Mouse (Mus musculus) forebrain, embryonic 14.5 days (tissue): Measurements from ENCODE around the gene St7. TPM values are rescaled to one million over a fixed set of nuclear protein-coding genes. Genes with fewer than 3 reads are reported as not detected.

ENCODE experiments used
- ATAC-seq: fragments of 200-750 bp; cut with Nextera tagmentation; 2 replicates; pipeline ENCODE4 v1.8.0; 2017; ENCODE audit warnings: mild to moderate bottlenecking, moderate library complexity
- DNase-seq: peaks from one replicate; pipeline ENCODE4 v3.0.0-alpha.2; 2015; ENCODE audit warnings: low spot score
- H3K27ac ChIP-seq: fragments of 300-500 bp; sonication (generic); 2 replicates; pipeline ENCODE4 v1.5.1; 2014; ENCODE audit warnings: low read depth, mild to moderate bottlenecking, control low read depth, low read length, moderate library complexity
- H3K27me3 ChIP-seq: fragments of 300-500 bp; sonication (generic); replicated peaks from 2 replicates; pipeline ENCODE4 v1.6.1; 2014; ENCODE audit warnings: low read length, control low read depth, mixed read lengths; ENCODE audit not compliant: control insufficient read depth, insufficient read depth
- H3K36me3 ChIP-seq: fragments of 300-500 bp; sonication (generic); 2 replicates; pipeline ENCODE4 v1.6.1; 2014; ENCODE audit warnings: low read length, control low read depth; ENCODE audit not compliant: control insufficient read depth, insufficient read depth
- H3K4me1 ChIP-seq: fragments of 300-500 bp; sonication (generic); 2 replicates; pipeline ENCODE4 v1.6.1; 2014; ENCODE audit warnings: antibody characterized with exemption, low read length, control low read depth; ENCODE audit not compliant: control insufficient read depth, insufficient read depth
- H3K4me2 ChIP-seq: fragments of 300-500 bp; sonication (generic); 2 replicates; pipeline ENCODE4 v1.6.1; 2014; ENCODE audit warnings: mild to moderate bottlenecking, control low read depth, low read length
- H3K4me3 ChIP-seq: fragments of 300-500 bp; sonication (generic); 2 replicates; pipeline ENCODE4 v1.5.1; 2014; ENCODE audit warnings: low read depth, low read length, control low read depth
- H3K9ac ChIP-seq: fragments of 300-500 bp; sonication (generic); 2 replicates; pipeline ENCODE4 v1.6.1; 2014; ENCODE audit warnings: mild to moderate bottlenecking, low read length, control low read depth, moderate library complexity
- H3K9me3 ChIP-seq: fragments of 300-500 bp; sonication (generic); replicated peaks from 2 replicates; pipeline ENCODE4 v1.6.1; 2016; ENCODE audit warnings: low read length, control low read depth, mixed read lengths; ENCODE audit not compliant: control insufficient read depth
- WGBS: fragments of 180-500 bp; shearing (Covaris S2); extraction: QIAGEN DNeasy Blood & Tissue Kit; methylation state at CpG from one replicate; pipeline ENCODE4 v1.1.7; 2014; 5-methylcytosine and 5-hydroxymethylcytosine counted together
- polyA plus RNA-seq: library from polyadenylated mRNA; unstranded; fragments of >200 nt; fragmentation: Nextera tagmentation; extraction: Ambion mirVana; gene quantifications from 2 replicates; pipeline ENCODE4 v1.2.1, GENCODE M21; 2014

Gene St7
- polyA plus RNA-seq, 1 experiment from 2014 or later: 55.2 TPM

DNA sequence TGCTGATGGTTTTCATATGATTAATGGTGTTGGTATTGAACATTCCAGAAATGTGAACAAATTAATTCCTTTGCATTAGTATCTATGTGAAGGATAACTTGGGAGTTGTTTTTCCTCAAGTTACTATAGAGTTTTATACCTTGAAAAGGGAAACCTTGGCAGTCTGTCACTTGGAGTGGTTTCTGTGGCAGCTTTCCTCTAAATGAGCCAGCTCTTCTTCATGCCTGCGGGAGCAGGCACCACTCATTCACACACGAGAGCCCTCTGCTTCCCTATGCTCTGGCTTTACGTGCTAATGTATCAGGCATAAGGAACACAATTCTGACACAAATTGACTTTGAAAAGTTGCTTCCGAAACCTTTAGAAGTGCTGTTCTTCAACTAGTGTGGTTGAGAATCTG is 224.5 kb downstream of the St7 start:
- Histone ChIP-seq H3K4me2 (no peak overlapping the region), H3K4me3 (no peak overlapping the region), H3K9me3 (no peaks in the 10 kb centered on the region), H3K27me3 (no peaks in the 10 kb centered on the region), H3K36me3 (peaks cover 6% of the 10 kb centered on the region), H3K4me1 (no peaks in the 10 kb centered on the region), H3K9ac (no peak overlapping the region), H3K27ac (no peak overlapping the region)
- WGBS: 73% methylated on average over 4 of the region's 4 CpGs
- ATAC-seq (no peak), DNase-seq (no peak)

- no peak overlapping the region for H3K27ac ChIP-seq
- peaks cover 3% of the 10 kb centered on the region; the same call in 1 of the 2 replicates for H3K4me1 ChIP-seq
- H3K4me3 ChIP-seq: no peak overlapping the region
- no peaks in the 10 kb centered on the region for H3K9me3 ChIP-seq
- H3K27me3 ChIP-seq: no peaks in the 10 kb centered on the region
- H3K4me2 ChIP-seq: no peak overlapping the region
- ATAC-seq (no peak), DNase-seq (no peak)
- H3K9ac ChIP-seq: no peak overlapping the region
- 90% methylated on average over 1 of the region's 1 CpGs for WGBS
- H3K36me3 ChIP-seq: peaks cover 7% of the 10 kb centered on the region
These were observed 229.4 kb downstream of the St7 start for GRCm38 (mm10) chr6:17922180-17922579.

GRCm38 (mm10) chr6:17922967-17923366 is 230.2 kb downstream of the St7 start:
- Histone ChIP-seq H3K9ac (no peak overlapping the region), H3K27me3 (no peaks in the 10 kb centered on the region), H3K9me3 (no peaks in the 10 kb centered on the region), H3K4me1 (peaks cover 3% of the 10 kb centered on the region; the same call in 1 of the 2 replicates), H3K4me3 (no peak overlapping the region), H3K27ac (no peak overlapping the region), H3K36me3 (peaks cover 7% of the 10 kb centered on the region), H3K4me2 (no peak overlapping the region)
- DNase-seq (no peak), ATAC-seq (no peak)
- 85% methylated on average over 3 of the region's 3 CpGs for WGBS

- peaks cover 3% of the 10 kb centered on the region; the same call in 1 of the 2 replicates for H3K4me1 ChIP-seq
- DNase-seq (no peak), ATAC-seq (no peak)
- H3K27ac ChIP-seq: no peak overlapping the region
- H3K4me3 ChIP-seq: no peak overlapping the region
- WGBS: 70% methylated on average over 3 of the region's 3 CpGs
- no peak overlapping the region for H3K4me2 ChIP-seq
- H3K36me3 ChIP-seq: peaks cover 7% of the 10 kb centered on the region
- no peak overlapping the region for H3K9ac ChIP-seq
- no peaks in the 10 kb centered on the region for H3K9me3 ChIP-seq
- no peaks in the 10 kb centered on the region for H3K27me3 ChIP-seq
These were observed 230.6 kb downstream of the St7 start for GRCm38 (mm10) chr6:17923370-17923769.

DNA sequence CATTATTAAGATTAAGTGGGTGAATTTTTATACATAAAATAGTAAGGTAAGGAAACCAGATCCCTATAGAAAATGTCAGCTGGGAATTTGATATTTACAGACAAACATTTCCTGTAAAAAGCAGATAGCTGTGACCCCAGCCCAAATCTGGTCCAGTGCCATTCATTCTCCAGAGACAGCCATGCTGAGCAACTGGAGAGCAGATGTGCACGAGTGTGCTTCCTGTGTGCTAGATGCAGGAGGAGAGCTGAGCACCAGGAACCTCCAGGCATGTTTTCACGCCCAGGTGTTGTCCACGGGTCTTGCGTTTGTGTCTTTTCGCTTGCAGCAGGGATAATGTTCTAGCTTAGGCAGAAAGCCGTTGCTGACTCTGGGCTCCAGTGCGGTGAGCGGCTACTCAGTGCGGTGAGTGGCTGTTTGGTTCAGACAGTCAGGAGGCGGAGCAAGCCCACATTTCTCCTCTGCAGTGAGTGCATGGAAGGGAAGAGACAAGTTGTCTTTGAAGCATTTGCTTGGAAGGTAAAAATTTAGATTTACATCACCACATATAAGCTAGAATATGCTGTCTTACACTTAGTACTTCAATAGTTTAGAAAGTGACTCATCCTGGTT is 231.3 kb downstream of the St7 start:
- H3K4me1 ChIP-seq: peaks cover 3% of the 10 kb centered on the region; the same call in 1 of the 2 replicates
- H3K9me3 ChIP-seq: no peaks in the 10 kb centered on the region
- 91% methylated on average over 10 of the region's 10 CpGs for WGBS
- H3K4me3 ChIP-seq: no peak overlapping the region
- no peak overlapping the region for H3K27ac ChIP-seq
- no peaks in the 10 kb centered on the region for H3K27me3 ChIP-seq
- ATAC-seq: no peak
- H3K36me3 ChIP-seq: peaks cover 7% of the 10 kb centered on the region
- no peak for DNase-seq
- no peak overlapping the region for H3K4me2 ChIP-seq
- H3K9ac ChIP-seq: no peak overlapping the region

- ATAC-seq: no peak
- H3K4me3 ChIP-seq: no peak overlapping the region
- peaks cover 7% of the 10 kb centered on the region for H3K36me3 ChIP-seq
- DNase-seq: no peak
- H3K27me3 ChIP-seq: no peaks in the 10 kb centered on the region
- peaks cover 3% of the 10 kb centered on the region; the same call in 1 of the 2 replicates for H3K4me1 ChIP-seq
- H3K9me3 ChIP-seq: no peaks in the 10 kb centered on the region
- WGBS: 49% methylated on average over 4 of the region's 4 CpGs
- no peak overlapping the region for H3K4me2 ChIP-seq
- H3K9ac ChIP-seq: no peak overlapping the region
- no peak overlapping the region for H3K27ac ChIP-seq
These were observed 232.5 kb downstream of the St7 start for GRCm38 (mm10) chr6:17925267-17925666.

GRCm38 (mm10) chr6:17927746-17928145 is 235.0 kb downstream of the St7 start:
- no peak overlapping the region for H3K27ac ChIP-seq
- H3K4me1 ChIP-seq: peaks cover 3% of the 10 kb centered on the region; the same call in 1 of the 2 replicates
- 84% methylated on average over 11 of the region's 11 CpGs for WGBS
- ATAC-seq (no peak), DNase-seq (no peak)
- no peak overlapping the region for H3K9ac ChIP-seq
- no peak overlapping the region for H3K4me3 ChIP-seq
- no peaks in the 10 kb centered on the region for H3K9me3 ChIP-seq
- peaks cover 8% of the 10 kb centered on the region; the same call in 1 of the 2 replicates for H3K36me3 ChIP-seq
- no peaks in the 10 kb centered on the region for H3K27me3 ChIP-seq
- H3K4me2 ChIP-seq: no peak overlapping the region

- no peak overlapping the region for H3K4me2 ChIP-seq
- ATAC-seq: no peak
- no peaks in the 10 kb centered on the region for H3K9me3 ChIP-seq
- no peak for DNase-seq
- H3K4me3 ChIP-seq: no peak overlapping the region
- peaks cover 24% of the 10 kb centered on the region for H3K36me3 ChIP-seq
- no peak overlapping the region for H3K9ac ChIP-seq
- WGBS: 93% methylated on average over 2 of the region's 2 CpGs
- no peaks in the 10 kb centered on the region for H3K27me3 ChIP-seq
- H3K27ac ChIP-seq: no peak overlapping the region
- peaks cover 3% of the 10 kb centered on the region; the same call in 1 of the 2 replicates for H3K4me1 ChIP-seq
These were observed 238.5 kb downstream of the St7 start for GRCm38 (mm10) chr6:17931187-17931586.

DNA sequence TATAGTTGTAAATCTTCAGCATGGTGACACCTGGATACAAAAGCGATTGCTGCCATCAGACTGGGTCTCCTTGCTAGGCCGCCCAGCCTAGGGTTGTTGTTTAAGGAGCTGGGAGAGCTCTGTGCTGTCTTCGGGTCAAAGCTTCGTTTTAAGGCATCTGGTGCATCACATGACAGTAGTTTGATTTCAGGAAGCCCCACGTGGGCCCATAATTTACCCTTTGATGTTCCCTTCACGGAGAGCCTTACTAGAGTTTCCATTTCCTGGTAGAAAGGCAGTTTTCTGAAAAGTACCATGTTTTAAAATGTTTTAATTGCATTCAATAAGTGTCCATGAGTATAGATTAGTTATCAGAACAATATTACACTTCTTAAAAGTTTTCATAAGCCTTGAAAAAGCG is 239.1 kb downstream of the St7 start:
- H3K4me1 ChIP-seq: no peaks in the 10 kb centered on the region
- no peak overlapping the region for H3K4me3 ChIP-seq
- 88% methylated on average over 7 of the region's 7 CpGs for WGBS
- no peak overlapping the region for H3K9ac ChIP-seq
- H3K9me3 ChIP-seq: no peaks in the 10 kb centered on the region
- H3K36me3 ChIP-seq: peaks cover 24% of the 10 kb centered on the region
- DNase-seq (no peak), ATAC-seq (no peak)
- no peak overlapping the region for H3K27ac ChIP-seq
- H3K4me2 ChIP-seq: no peak overlapping the region
- H3K27me3 ChIP-seq: no peaks in the 10 kb centered on the region
